Mouse (Mus musculus): ENCODE measurements around the gene Mcm5.

Gene Mcm5

GRCm38 (mm10) chr8:75157471-75158230 lies 48.3 kb downstream of the Mcm5 start:
- DNase-seq (ENCODE audit: low read depth, low spot score) = no peak

DNA sequence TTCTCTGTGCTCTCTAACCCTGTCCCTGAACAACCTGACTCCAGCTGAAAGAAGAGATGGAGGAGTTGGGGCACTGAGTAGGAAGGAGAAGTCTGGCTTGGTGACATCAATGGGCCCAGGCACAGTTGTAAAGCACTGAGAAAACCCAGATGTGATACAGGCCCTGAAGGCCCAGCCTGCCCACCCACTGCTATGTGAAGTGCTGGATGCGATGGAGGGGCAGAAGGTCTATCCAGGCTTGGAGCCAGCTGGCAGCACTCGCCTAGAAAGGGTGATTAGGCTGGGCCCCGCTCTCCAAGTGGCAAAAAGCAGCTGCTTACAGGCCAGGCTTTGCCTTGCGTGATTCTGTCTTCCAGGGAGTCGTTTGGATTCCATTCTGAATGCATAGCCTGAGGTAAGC lies 60.0 kb downstream of the Mcm5 start:
- no peak for DNase-seq (ENCODE audit: low read depth, low spot score)

DNA sequence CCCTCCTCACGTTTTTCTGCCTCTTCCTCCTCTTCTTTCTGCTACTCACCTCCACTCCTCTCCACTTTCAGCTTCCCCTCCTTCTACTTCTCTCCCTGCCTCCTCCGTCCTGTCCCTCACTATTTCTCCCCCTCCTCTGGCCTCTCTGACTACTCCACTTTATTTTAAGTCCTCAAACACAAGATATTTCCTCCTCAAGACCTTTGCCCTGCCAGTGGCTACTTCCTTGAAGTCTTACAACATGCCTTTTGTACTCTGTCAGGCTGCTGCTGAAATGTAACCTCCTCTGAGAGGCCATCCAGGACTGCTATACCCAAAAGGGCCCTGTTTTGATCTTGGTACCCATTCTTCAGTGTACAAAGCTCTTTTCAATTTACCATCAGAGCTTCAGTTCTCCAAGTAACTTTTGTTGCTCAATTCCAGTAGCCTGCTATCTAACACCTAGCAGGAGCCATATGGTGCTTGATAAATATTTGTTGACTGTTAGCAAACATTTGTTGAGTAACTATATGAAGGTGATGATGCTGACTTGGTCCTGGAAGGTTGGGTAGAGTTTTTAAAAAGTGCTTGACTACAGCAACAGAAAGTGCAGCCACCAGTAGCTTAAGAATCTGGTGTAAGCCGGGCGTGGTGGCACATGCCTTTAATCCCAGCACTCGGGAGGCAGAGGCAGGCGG lies 62.8 kb downstream of the Mcm5 start:
- no peak for DNase-seq (ENCODE audit: low read depth, low spot score)

Data from ZHBTc4 (cell line).